Mouse (Mus musculus): Measurements from ENCODE around the gene Prrt1.
A peak's percentile ranks its signal among the peaks of the same experiment; 100 is the strongest.

Prrt1 gene

GRCm38 (mm10) chr17:34611050-34611449 is 18.3 kb upstream of the Prrt1 start:
- no peak for TF ChIP-seq GATA4 (IDR thresholded peaks at IDR 0.05; ENCODE audit: insufficient replicate concordance, low read length)

- no peak for TF ChIP-seq GATA4 (IDR thresholded peaks at IDR 0.05; ENCODE audit: insufficient replicate concordance, low read length)
These were observed 16.2 kb upstream of the Prrt1 start for GRCm38 (mm10) chr17:34613054-34613645.

GRCm38 (mm10) chr17:34613830-34614229 is 15.5 kb upstream of the Prrt1 start:
- TF ChIP-seq GATA4 (IDR thresholded peaks at IDR 0.05; ENCODE audit: insufficient replicate concordance, low read length), result no peak

- TF ChIP-seq GATA4 (IDR thresholded peaks at IDR 0.05; ENCODE audit: insufficient replicate concordance, low read length), result no peak
These were observed 13.5 kb upstream of the Prrt1 start, which contains the start of gene Egfl8 for GRCm38 (mm10) chr17:34615871-34616270. Gene Egfl8, minus strand, starts transcription at chr17:34615971.

- TF ChIP-seq GATA4 (IDR thresholded peaks at IDR 0.05; ENCODE audit: insufficient replicate concordance, low read length), result no peak
These were observed 10.3 kb upstream of the Prrt1 start for GRCm38 (mm10) chr17:34618999-34619398.

DNA sequence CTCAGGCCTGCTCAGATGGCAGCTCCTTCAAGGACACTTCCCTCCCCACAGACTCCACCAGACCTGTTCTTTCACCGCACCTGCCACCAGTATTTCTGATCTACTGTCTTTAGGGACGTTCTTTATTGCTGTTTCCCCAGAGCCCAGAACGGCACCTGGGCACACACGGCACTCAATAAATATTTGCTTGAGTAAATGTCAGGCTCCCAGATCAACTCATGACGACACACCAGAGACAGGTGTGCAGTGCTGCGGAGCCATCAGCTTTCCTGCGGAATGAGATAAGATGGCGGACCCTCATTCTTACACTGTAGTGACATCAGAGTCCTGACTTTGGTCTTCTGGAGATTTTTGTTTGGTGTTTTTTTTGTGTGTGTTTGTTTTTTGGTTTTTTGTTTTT is 8.3 kb upstream of the Prrt1 start:
- no peak for TF ChIP-seq GATA4 (IDR thresholded peaks at IDR 0.05; ENCODE audit: insufficient replicate concordance, low read length)

GRCm38 (mm10) chr17:34623161-34623560 is 6.2 kb upstream of the Prrt1 start:
- no peak for TF ChIP-seq GATA4 (IDR thresholded peaks at IDR 0.05; ENCODE audit: insufficient replicate concordance, low read length)

DNA sequence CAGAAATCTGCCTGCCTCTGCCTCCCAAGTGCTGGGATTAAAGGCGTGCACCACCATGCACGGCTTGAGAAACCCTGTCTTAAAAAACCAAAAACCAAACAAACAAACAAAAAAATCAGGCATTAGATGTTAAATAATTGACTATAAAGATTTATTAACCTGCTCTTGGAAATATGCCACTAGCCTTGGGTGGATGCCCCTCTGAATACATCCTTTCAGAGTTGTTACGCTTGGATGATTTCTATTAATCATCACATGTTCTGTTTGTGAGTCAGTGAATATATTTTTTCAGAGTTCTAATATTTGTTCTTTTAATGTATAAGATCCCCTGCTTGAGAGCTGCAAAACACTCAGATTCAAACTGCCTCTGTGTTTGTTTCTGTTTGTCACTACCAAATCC is 4.4 kb upstream of the Prrt1 start:
- TF ChIP-seq GATA4 (IDR thresholded peaks at IDR 0.05; ENCODE audit: insufficient replicate concordance, low read length), result no peak

DNA sequence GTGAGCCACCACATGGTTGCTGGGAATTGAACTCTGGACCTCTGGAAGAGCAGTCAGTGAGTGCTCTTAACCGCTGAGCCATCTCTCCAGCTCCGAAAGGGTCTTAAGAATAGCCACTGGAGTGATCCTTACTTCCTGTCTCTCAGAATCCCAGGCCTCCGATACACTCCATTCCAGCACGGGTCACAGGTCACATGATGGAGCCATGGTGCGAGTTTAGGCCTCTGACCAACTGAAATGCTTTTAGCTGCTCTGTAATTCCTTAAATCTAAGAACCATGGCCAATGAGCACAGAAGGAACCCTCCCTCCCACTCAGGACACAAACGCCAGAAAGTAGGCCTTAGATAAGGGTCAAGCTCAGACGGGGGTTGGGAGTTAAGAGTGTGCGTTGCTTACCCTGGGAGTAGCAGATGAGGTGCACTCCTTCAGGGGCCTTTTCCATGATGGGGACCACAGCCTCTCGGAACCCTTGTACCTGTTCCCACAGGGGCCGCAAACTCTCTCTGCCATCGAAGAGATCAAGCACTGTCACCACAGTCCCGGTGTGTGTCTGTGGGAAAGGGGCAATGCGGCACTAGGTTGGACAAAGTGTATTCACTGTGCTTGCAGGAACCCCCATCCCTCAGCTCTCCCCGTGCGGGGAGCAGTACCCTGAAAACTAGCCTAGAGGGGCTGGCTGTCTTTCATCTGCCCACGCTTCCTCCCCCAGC is 3.1 kb upstream of the Prrt1 start:
- no peak for TF ChIP-seq GATA4 (IDR thresholded peaks at IDR 0.05; ENCODE audit: insufficient replicate concordance, low read length)

DNA sequence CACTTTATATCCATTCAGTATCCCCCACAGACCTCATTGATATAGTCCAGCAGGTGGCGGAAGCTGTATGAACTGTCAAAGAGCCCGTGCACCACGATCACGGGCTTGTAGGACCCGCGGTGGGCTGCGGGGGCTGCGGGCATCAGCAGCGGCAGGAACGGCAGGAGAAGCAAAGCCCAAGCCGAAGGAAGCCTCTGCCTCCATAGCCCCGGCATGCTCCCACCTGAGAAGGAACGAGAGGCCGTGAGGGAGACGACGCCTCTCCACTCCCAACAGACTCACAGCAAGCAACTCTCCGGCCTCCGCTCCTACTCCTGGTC is 2.6 kb upstream of the Prrt1 start:
- no peak for TF ChIP-seq GATA4 (IDR thresholded peaks at IDR 0.05; ENCODE audit: insufficient replicate concordance, low read length)

- peak; percentile 52; the same call in 1 of the 2 replicates for TF ChIP-seq GATA4 (IDR thresholded peaks at IDR 0.05; ENCODE audit: insufficient replicate concordance, low read length)
These were observed 2.0 kb upstream of the Prrt1 start for GRCm38 (mm10) chr17:34627093-34627942.

- no peak for TF ChIP-seq GATA4 (IDR thresholded peaks at IDR 0.05; ENCODE audit: insufficient replicate concordance, low read length)
These were observed 1.2 kb upstream of the Prrt1 start, which contains the start of gene Ppt2 for GRCm38 (mm10) chr17:34627943-34628643. Gene Ppt2, minus strand, starts transcription at chr17:34628510.

DNA sequence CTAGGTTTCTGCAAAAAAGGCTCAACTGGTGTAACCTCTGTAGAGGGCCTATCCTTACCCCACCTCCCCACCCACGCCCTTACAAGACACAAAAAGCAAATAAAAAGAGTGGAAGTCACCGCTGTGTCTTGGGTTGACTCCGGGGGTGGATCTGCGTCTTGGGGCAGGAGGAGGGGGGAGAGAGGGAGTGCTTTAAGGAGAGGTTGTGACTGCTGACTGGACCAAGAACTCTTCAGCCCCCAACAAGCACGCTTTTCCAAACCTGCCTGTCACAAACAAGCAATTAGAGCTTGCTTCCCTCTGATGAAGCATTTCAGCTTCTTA is 727 bp upstream of the Prrt1 start:
- no peak for TF ChIP-seq GATA4 (IDR thresholded peaks at IDR 0.05; ENCODE audit: insufficient replicate concordance, low read length)

DNA sequence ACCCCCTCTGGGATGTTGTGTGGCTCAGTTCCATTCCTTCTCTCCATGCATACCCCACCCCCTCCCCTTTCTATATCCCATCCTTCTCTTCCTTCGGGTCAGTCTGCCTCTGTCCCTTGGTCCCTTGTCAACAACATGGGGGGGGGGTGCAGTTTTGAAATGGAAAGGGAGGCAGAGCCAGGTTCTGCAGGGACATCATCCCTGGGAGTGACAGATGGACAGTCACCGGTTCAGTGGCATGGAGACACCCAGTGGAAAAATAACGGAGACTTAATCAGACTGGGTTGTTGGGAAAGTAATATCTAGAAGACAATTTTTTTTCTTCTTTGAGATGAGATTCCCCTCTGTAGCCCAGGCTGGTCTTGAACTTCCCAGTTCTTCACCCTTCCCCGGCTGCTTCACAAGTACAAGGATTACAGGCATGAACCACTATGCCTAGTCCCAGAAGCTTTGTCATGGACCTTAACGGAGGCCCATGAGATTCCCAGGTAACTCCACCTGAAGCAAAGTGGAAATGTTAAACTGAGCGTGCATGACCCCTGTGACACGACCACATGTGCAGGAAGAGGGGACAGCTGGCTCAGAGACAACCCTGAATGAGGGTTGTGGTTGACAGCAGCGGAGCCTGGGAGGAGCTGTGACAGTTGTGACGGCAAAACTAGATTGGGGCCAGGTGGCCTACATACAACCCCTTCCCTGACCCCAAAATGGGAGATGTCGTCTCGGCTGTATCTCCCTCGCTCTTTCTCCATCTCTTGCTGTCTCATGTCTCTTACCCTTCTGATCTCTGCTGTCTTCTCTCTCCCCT is 667 bp downstream of the Prrt1 start:
- TF ChIP-seq GATA4 (IDR thresholded peaks at IDR 0.05; ENCODE audit: insufficient replicate concordance, low read length), result no peak
